In the genomic region with DNA sequence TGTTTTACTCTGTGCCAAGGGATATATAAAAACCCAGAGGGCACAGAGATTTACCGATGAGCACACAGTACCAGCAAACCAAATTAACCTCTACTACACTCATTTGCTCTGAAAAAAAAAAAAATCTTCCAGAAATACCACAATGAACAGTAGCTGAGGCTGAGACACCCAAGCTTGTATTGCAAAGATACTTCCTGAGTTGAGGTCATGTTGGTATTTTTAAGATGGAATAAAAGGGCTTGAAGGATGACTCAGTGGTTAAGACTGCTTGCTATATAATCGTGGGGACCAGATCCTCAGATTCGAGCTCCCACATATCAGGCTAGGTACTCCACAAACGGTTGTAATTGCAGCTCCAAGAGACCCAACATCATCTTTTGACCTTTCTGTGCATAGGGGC, we compare ENCODE assay signal across 14 mouse cellular contexts.
"Had no signal": no experiment of that assay in that cellular context is flagged by ENCODE, and none has a peak within 500 bp of the region (broad histone marks: within the 10 kb centered on the region; RNA-seq: fewer than 3 reads in every experiment).

No protein-coding gene starts in this region.

- H3K36me3 ChIP-seq: kidney, embryonic 15.5 days; limb, embryonic 10.5 days; liver, embryonic 15.5 days; midbrain, embryonic 12.5 days had no signal

- ATAC-seq: midbrain, embryonic 16.5 days had no signal

- DNase-seq: kidney, adult 2 months; kidney, postnatal 14 days; lung, embryonic 14.5 days; lung, postnatal 10 days; lung, postnatal 4 days; right cerebral cortex, postnatal 25 days; spleen, adult 18-20 months; thymus, adult 18-20 months; thymus, postnatal 14 days had no signal

- H3K4me1 ChIP-seq: kidney, embryonic 15.5 days; liver, embryonic 15.5 days; midbrain, embryonic 12.5 days had no signal

- H3K27me3 ChIP-seq: kidney, embryonic 15.5 days; liver, embryonic 15.5 days; midbrain, embryonic 12.5 days had no signal

- H3K27ac ChIP-seq: kidney, embryonic 15.5 days; limb, embryonic 10.5 days; liver, embryonic 15.5 days; midbrain, embryonic 12.5 days had no signal

- H3K4me3 ChIP-seq: kidney, embryonic 15.5 days; limb, embryonic 10.5 days; liver, embryonic 15.5 days; midbrain, embryonic 12.5 days had no signal
